Mouse (Mus musculus) testis, adult 10 weeks (tissue): ENCODE results near the gene Wdr62. TPM values are rescaled to one million over a fixed set of nuclear protein-coding genes. Genes with fewer than 3 reads are reported as not detected.

ENCODE experiments used
- polyA plus RNA-seq: library from polyadenylated mRNA; stranded (reverse); fragments of 350-450 nt; fragmentation: Illumina TruSeq; extraction: RNeasy Lipid Tissue Mini Kit (QIAGEN cat#74804); gene quantifications from one replicate; pipeline ENCODE4 v1.2.3, GENCODE M21; 2014; ENCODE audit warnings: low read depth, low replicate concordance

Gene Wdr62
- 22.5 TPM for polyA plus RNA-seq

GRCm38 (mm10) chr7:30279951-30280669, at the start of gene Wdr62, which contains the start of gene Thap8:
Wdr62 (minus strand) TSS chr7:30280419.
Thap8 (plus strand) TSS chr7:30280094.

GRCm38 (mm10) chr7:30323795-30324194, 43.6 kb upstream of the Wdr62 start, which contains the start of gene Sdhaf1:
Sdhaf1 (minus strand) TSS chr7:30323895.

GRCm38 (mm10) chr7:30321539-30322284, 41.5 kb upstream of the Wdr62 start, which contains the start of gene E130208F15Rik:
E130208F15Rik (plus strand) TSS chr7:30321740.

GRCm38 (mm10) chr7:30314721-30315155, 34.5 kb upstream of the Wdr62 start, which contains the start of gene Syne4:
Syne4 (plus strand) TSS chr7:30314807.

GRCm38 (mm10) chr7:30308076-30309005, 28.1 kb upstream of the Wdr62 start, which contains the start of gene Alkbh6:
Alkbh6 (plus strand) TSS chr7:30308717.

GRCm38 (mm10) chr7:30291215-30292131, 11.3 kb upstream of the Wdr62 start, which contains the start of gene Clip3:
Clip3 (plus strand) TSS chr7:30291728.

GRCm38 (mm10) chr7:30235625-30236024, 44.6 kb downstream of the Wdr62 start, which contains the start of gene Ovol3:
Ovol3 (minus strand) TSS chr7:30235725.

GRCm38 (mm10) chr7:30231669-30232454, 48.4 kb downstream of the Wdr62 start, which contains the start of the genes Polr2i and Tbcb:
Polr2i (plus strand) TSS chr7:30231948.
Tbcb (minus strand) TSS chr7:30232272.

GRCm38 (mm10) chr7:30198481-30198971, 81.7 kb downstream of the Wdr62 start, which contains the start of gene Capns1:
Capns1 (minus strand) TSS chr7:30198811.

Other genes starting within 250 kb of the Wdr62 start
- gene Zfp14, start 229.0 kb downstream of the Wdr62 start, polyA plus RNA-seq = 2.4 TPM
- gene Zfp82, start 207.5 kb downstream of the Wdr62 start, polyA plus RNA-seq = 2.5 TPM
- gene Gm26920, start 190.0 kb downstream of the Wdr62 start, polyA plus RNA-seq = 0.41 TPM
- 1.9 TPM for gene Zfp566, start 189.9 kb downstream of the Wdr62 start, polyA plus RNA-seq
- 31.7 TPM for gene Zfp260, start 185.6 kb downstream of the Wdr62 start, polyA plus RNA-seq
- 11.5 TPM for gene Zfp382, start 158.5 kb downstream of the Wdr62 start, polyA plus RNA-seq
- gene Zfp146, start 110.7 kb downstream of the Wdr62 start, polyA plus RNA-seq = 13.3 TPM
- gene Cox7a1, start 96.3 kb downstream of the Wdr62 start, polyA plus RNA-seq = 0.74 TPM
- gene Capns1, start 81.6 kb downstream of the Wdr62 start, polyA plus RNA-seq = 117 TPM
- 3.9 TPM for gene Polr2i, start 48.5 kb downstream of the Wdr62 start, polyA plus RNA-seq
- gene Tbcb, start 48.1 kb downstream of the Wdr62 start, polyA plus RNA-seq = 8.5 TPM
- not detected for gene Ovol3, start 44.7 kb downstream of the Wdr62 start, polyA plus RNA-seq
- gene Thap8, start 325 bp downstream of the Wdr62 start, polyA plus RNA-seq = 0.63 TPM
- 9.1 TPM for gene Clip3, start 11.3 kb upstream of the Wdr62 start, polyA plus RNA-seq
- 1.8 TPM for gene Alkbh6, start 28.3 kb upstream of the Wdr62 start, polyA plus RNA-seq
- 0.78 TPM for gene Syne4, start 34.4 kb upstream of the Wdr62 start, polyA plus RNA-seq
- 0.57 TPM for gene E130208F15Rik, start 41.3 kb upstream of the Wdr62 start, polyA plus RNA-seq
- gene Sdhaf1, start 43.5 kb upstream of the Wdr62 start, polyA plus RNA-seq = 2.2 TPM
- not detected for gene Lrfn3, start 82.4 kb upstream of the Wdr62 start, polyA plus RNA-seq
- not detected for gene Tyrobp, start 133.3 kb upstream of the Wdr62 start, polyA plus RNA-seq
- not detected for gene Hcst, start 139.4 kb upstream of the Wdr62 start, polyA plus RNA-seq
- 0.10 TPM for gene Nfkbid, start 141.3 kb upstream of the Wdr62 start, polyA plus RNA-seq
- gene Aplp1, start 165.1 kb upstream of the Wdr62 start, polyA plus RNA-seq = 1.3 TPM
- gene Kirrel2, start 177.3 kb upstream of the Wdr62 start, polyA plus RNA-seq = not detected
- gene Nphs1, start 177.9 kb upstream of the Wdr62 start, polyA plus RNA-seq = 0.07 TPM
- gene Prodh2, start 213.2 kb upstream of the Wdr62 start, polyA plus RNA-seq = not detected